Mouse (Mus musculus): ENCODE results near the gene Bcl11a. TPM values are rescaled to one million over a fixed set of nuclear protein-coding genes. Genes with fewer than 3 reads are reported as not detected.

The Bcl11a gene
- polyA plus RNA-seq, 1 experiment from 2014 or later, result 26.4 TPM

- DNase-seq (ENCODE audit: low spot score) (no peak), ATAC-seq (ENCODE audit: low read depth) (no peak)
- H3K4me1 ChIP-seq (ENCODE audit: control insufficient read depth, insufficient read depth, low read length), result no peaks in the 10 kb centered on the region; the same call in 1 of the 2 replicates
- no peak overlapping the region for H3K4me3 ChIP-seq (ENCODE audit: low read depth, low read length)
- no peak overlapping the region for H3K9ac ChIP-seq (ENCODE audit: low read depth, low read length)
- no peaks in the 10 kb centered on the region for H3K36me3 ChIP-seq (ENCODE audit: control insufficient read depth, insufficient read depth, low read length)
- H3K4me2 ChIP-seq (ENCODE audit: low read depth, low read length), result no peak overlapping the region
- WGBS, result 86% methylated on average over 6 of the region's 6 CpGs
- no peaks in the 10 kb centered on the region for H3K27me3 ChIP-seq (replicated peaks; ENCODE audit: control insufficient read depth, insufficient read depth, low read length)
- no peak overlapping the region for H3K27ac ChIP-seq (replicated peaks; ENCODE audit: low read depth, low read length)
- H3K9me3 ChIP-seq (ENCODE audit: control insufficient read depth, low read length), result no peaks in the 10 kb centered on the region
These were observed 140.0 kb downstream of the Bcl11a start for GRCm38 (mm10) chr11:24217741-24218333.

- no peaks in the 10 kb centered on the region for H3K9me3 ChIP-seq (ENCODE audit: control insufficient read depth, low read length)
- H3K4me2 ChIP-seq (ENCODE audit: low read depth, low read length), result no peak overlapping the region
- no peaks in the 10 kb centered on the region for H3K27me3 ChIP-seq (replicated peaks; ENCODE audit: control insufficient read depth, insufficient read depth, low read length)
- H3K4me3 ChIP-seq (ENCODE audit: low read depth, low read length), result no peak overlapping the region
- ATAC-seq (ENCODE audit: low read depth) (no peak), DNase-seq (ENCODE audit: low spot score) (no peak)
- no peaks in the 10 kb centered on the region for H3K36me3 ChIP-seq (ENCODE audit: control insufficient read depth, insufficient read depth, low read length)
- no peaks in the 10 kb centered on the region for H3K4me1 ChIP-seq (ENCODE audit: control insufficient read depth, insufficient read depth, low read length)
- 82% methylated on average over 4 of the region's 4 CpGs for WGBS
- H3K27ac ChIP-seq (replicated peaks; ENCODE audit: low read depth, low read length), result no peak overlapping the region
- no peak overlapping the region for H3K9ac ChIP-seq (ENCODE audit: low read depth, low read length)
These were observed 143.9 kb downstream of the Bcl11a start for GRCm38 (mm10) chr11:24221601-24222307.

Other genes with a start within 250 kb of the Bcl11a start
- gene Papolg, start 182.8 kb upstream of the Bcl11a start, polyA plus RNA-seq (2014; fragmentation: Nextera tagmentation; extraction: Ambion mirVana), result 12.5 and 14.1 TPM in 2 replicates
- not detected in 2 replicates for gene A830031A19Rik, start 3.0 kb upstream of the Bcl11a start, polyA plus RNA-seq (2014; fragmentation: Nextera tagmentation; extraction: Ambion mirVana)